Mouse (Mus musculus) brain, embryonic 14.5 days (tissue): ENCODE results near the gene Fam216a.

Experiments
- CTCF ChIP-seq: fragments of 200-500 bp; IDR thresholded peaks from 2 replicates; pipeline ENCODE4 v1.5.1; 2012; ENCODE audit warnings: inconsistent platforms, mild to moderate bottlenecking, moderate library complexity, borderline replicate concordance; ENCODE audit not compliant: insufficient read depth, insufficient read length; ENCODE audit errors: extremely low read depth
- POLR2A ChIP-seq: fragments of 200-500 bp; IDR thresholded peaks from 2 replicates; pipeline ENCODE4 v1.6.1; 2012; ENCODE audit warnings: mild to moderate bottlenecking, inconsistent platforms, borderline replicate concordance; ENCODE audit not compliant: poor library complexity, insufficient read depth, insufficient read length, severe bottlenecking; ENCODE audit errors: extremely low read depth

- no peak for TF ChIP-seq CTCF
- no peak for TF ChIP-seq POLR2A
These were observed 30.0 kb upstream of the Fam216a start for GRCm38 (mm10) chr5:122402160-122402559.
